Mouse (Mus musculus) hindbrain, embryonic 11.5 days (tissue): ENCODE results near the gene 6030445D17Rik. TPM values are rescaled to one million over a fixed set of nuclear protein-coding genes. Genes with fewer than 3 reads are reported as not detected.

Experiments
- ATAC-seq: fragments of 200-750 bp; cut with Nextera tagmentation; 2 replicates; pipeline ENCODE4 v1.8.0; 2017; ENCODE audit warnings: mild to moderate bottlenecking, moderate TSS enrichment, moderate library complexity; ENCODE audit not compliant: low FRiP score
- DNase-seq: peaks from one replicate; pipeline ENCODE4 v3.0.0-alpha.2; 2015; ENCODE audit warnings: low spot score
- H3K27ac ChIP-seq: fragments of 300-500 bp; sonication (generic); 2 replicates; pipeline ENCODE4 v1.5.1; 2014; ENCODE audit warnings: mild to moderate bottlenecking, low read depth, low read length
- H3K27me3 ChIP-seq: fragments of 300-500 bp; sonication (generic); 2 replicates; pipeline ENCODE4 v1.6.1; 2014; ENCODE audit warnings: mild to moderate bottlenecking, low read length, moderate library complexity, mixed read lengths; ENCODE audit not compliant: control insufficient read depth, insufficient read depth
- H3K36me3 ChIP-seq: fragments of 300-500 bp; sonication (generic); 2 replicates; pipeline ENCODE4 v1.6.1; 2014; ENCODE audit warnings: mild to moderate bottlenecking, low read length, moderate library complexity, mixed read lengths; ENCODE audit not compliant: control insufficient read depth, insufficient read depth
- H3K4me1 ChIP-seq: fragments of 300-500 bp; sonication (generic); replicated peaks from 2 replicates; pipeline ENCODE4 v1.6.1; 2014; ENCODE audit warnings: low read length, mixed read lengths; ENCODE audit not compliant: control insufficient read depth, insufficient read depth
- H3K4me2 ChIP-seq: fragments of 300-500 bp; sonication (generic); replicated peaks from 2 replicates; pipeline ENCODE4 v1.6.1; 2014; ENCODE audit warnings: mild to moderate bottlenecking, low read depth, low read length
- H3K4me3 ChIP-seq: fragments of 300-500 bp; sonication (generic); 2 replicates; pipeline ENCODE4 v1.5.1; 2014; ENCODE audit warnings: low read depth, low read length
- H3K9ac ChIP-seq: fragments of 300-500 bp; sonication (generic); 2 replicates; pipeline ENCODE4 v1.6.1; 2014; ENCODE audit warnings: low read depth, low read length
- H3K9me3 ChIP-seq: fragments of 300-500 bp; sonication (generic); 2 replicates; pipeline ENCODE4 v1.6.1; 2016; ENCODE audit warnings: low read length; ENCODE audit not compliant: control insufficient read depth
- WGBS: fragments of 180-500 bp; shearing (Covaris S2); extraction: QIAGEN DNeasy Blood & Tissue Kit; methylation state at CpG from one replicate; pipeline ENCODE4 v1.1.7; 2014; 5-methylcytosine and 5-hydroxymethylcytosine counted together
- polyA plus RNA-seq: library from polyadenylated mRNA; unstranded; fragments of >200 nt; fragmentation: Nextera tagmentation; extraction: Ambion mirVana; gene quantifications from 2 replicates; pipeline ENCODE4 v1.2.1, GENCODE M21; 2014

6030445D17Rik gene
- polyA plus RNA-seq, 1 experiment from 2014 or later: not detected

- ATAC-seq (no peak), DNase-seq (no peak)
- H3K27ac ChIP-seq: no peak overlapping the region
- H3K4me2 ChIP-seq: no peak overlapping the region
- no peaks in the 10 kb centered on the region; the same call in none of the 2 replicates for H3K4me1 ChIP-seq
- WGBS: 70% methylated on average over 5 of the region's 5 CpGs
- H3K9ac ChIP-seq: no peak overlapping the region
- no peaks in the 10 kb centered on the region for H3K9me3 ChIP-seq
- no peak overlapping the region for H3K4me3 ChIP-seq
- H3K36me3 ChIP-seq: no peaks in the 10 kb centered on the region
- no peaks in the 10 kb centered on the region for H3K27me3 ChIP-seq
Measured at GRCm38 (mm10) chr4:136452792-136453191, 9.3 kb upstream of the 6030445D17Rik start.

GRCm38 (mm10) chr4:136454850-136455260 lies 7.2 kb upstream of the 6030445D17Rik start:
- H3K4me3 ChIP-seq: no peak overlapping the region
- no peaks in the 10 kb centered on the region for H3K27me3 ChIP-seq
- H3K4me1 ChIP-seq: no peaks in the 10 kb centered on the region; the same call in none of the 2 replicates
- no peak for ATAC-seq
- no peaks in the 10 kb centered on the region for H3K36me3 ChIP-seq
- peak; percentile 92 for DNase-seq
- WGBS: 14% methylated on average over 10 of the region's 10 CpGs
- H3K9me3 ChIP-seq: no peaks in the 10 kb centered on the region
- H3K9ac ChIP-seq: no peak overlapping the region
- no peak overlapping the region for H3K4me2 ChIP-seq
- H3K27ac ChIP-seq: no peak overlapping the region

GRCm38 (mm10) chr4:136456516-136457218 lies 5.4 kb upstream of the 6030445D17Rik start:
- Histone ChIP-seq H3K9me3 (no peaks in the 10 kb centered on the region), H3K27me3 (no peaks in the 10 kb centered on the region), H3K4me2 (no peak overlapping the region), H3K36me3 (no peaks in the 10 kb centered on the region), H3K27ac (no peak overlapping the region), H3K9ac (no peak overlapping the region), H3K4me1 (no peaks in the 10 kb centered on the region; the same call in 1 of the 2 replicates), H3K4me3 (no peak overlapping the region)
- ATAC-seq: no peak
- DNase-seq: no peak
- WGBS: 91% methylated on average over 6 of the region's 6 CpGs

GRCm38 (mm10) chr4:136458276-136458675 lies 3.8 kb upstream of the 6030445D17Rik start:
- ATAC-seq (no peak), DNase-seq (no peak)
- H3K9me3 ChIP-seq: no peaks in the 10 kb centered on the region
- no peak overlapping the region for H3K9ac ChIP-seq
- peaks cover 4% of the 10 kb centered on the region; the same call in 1 of the 2 replicates for H3K4me1 ChIP-seq
- WGBS: 85% methylated on average over 7 of the region's 7 CpGs
- H3K27ac ChIP-seq: no peak overlapping the region
- no peaks in the 10 kb centered on the region for H3K36me3 ChIP-seq
- H3K4me3 ChIP-seq: no peak overlapping the region
- H3K4me2 ChIP-seq: no peak overlapping the region
- H3K27me3 ChIP-seq: peaks cover 5% of the 10 kb centered on the region

GRCm38 (mm10) chr4:136459210-136459609 lies 2.8 kb upstream of the 6030445D17Rik start:
- DNase-seq (no peak), ATAC-seq (no peak)
- Histone ChIP-seq H3K9ac (no peak overlapping the region), H3K4me1 (peaks cover 4% of the 10 kb centered on the region; the same call in 1 of the 2 replicates), H3K36me3 (no peaks in the 10 kb centered on the region), H3K4me3 (no peak overlapping the region), H3K27ac (no peak overlapping the region), H3K9me3 (no peaks in the 10 kb centered on the region), H3K27me3 (peaks cover 9% of the 10 kb centered on the region), H3K4me2 (no peak overlapping the region)
- 79% methylated on average over 12 of the region's 12 CpGs for WGBS

- no peak overlapping the region for H3K4me2 ChIP-seq
- H3K4me3 ChIP-seq: no peak overlapping the region
- H3K9me3 ChIP-seq: no peaks in the 10 kb centered on the region
- peaks cover 4% of the 10 kb centered on the region; the same call in 1 of the 2 replicates for H3K4me1 ChIP-seq
- no peaks in the 10 kb centered on the region for H3K36me3 ChIP-seq
- ATAC-seq (no peak), DNase-seq (no peak)
- H3K9ac ChIP-seq: no peak overlapping the region
- 28% methylated on average over 4 of the region's 4 CpGs for WGBS
- H3K27me3 ChIP-seq: peaks cover 9% of the 10 kb centered on the region
- no peak overlapping the region for H3K27ac ChIP-seq
Measured at GRCm38 (mm10) chr4:136461206-136461605, 844 bp upstream of the 6030445D17Rik start.

GRCm38 (mm10) chr4:136461761-136462085 lies 327 bp upstream of the 6030445D17Rik start:
- H3K36me3 ChIP-seq: no peaks in the 10 kb centered on the region
- 15% methylated on average over 6 of the region's 6 CpGs for WGBS
- no peak for DNase-seq
- no peaks in the 10 kb centered on the region for H3K9me3 ChIP-seq
- no peak overlapping the region for H3K27ac ChIP-seq
- H3K4me3 ChIP-seq: peak overlapping the region; percentile 60
- peaks cover 4% of the 10 kb centered on the region; the same call in 1 of the 2 replicates for H3K4me1 ChIP-seq
- H3K4me2 ChIP-seq: peak overlapping the region; percentile 98
- H3K27me3 ChIP-seq: peaks cover 9% of the 10 kb centered on the region
- no peak for ATAC-seq
- H3K9ac ChIP-seq: no peak overlapping the region

GRCm38 (mm10) chr4:136462839-136463178 lies 759 bp downstream of the 6030445D17Rik start:
- no peak for DNase-seq
- H3K4me2 ChIP-seq: peak overlapping the region; percentile 98
- no peaks in the 10 kb centered on the region for H3K9me3 ChIP-seq
- ATAC-seq: peak; percentile 30; the same call in 1 of the 2 replicates
- H3K9ac ChIP-seq: peak overlapping the region; percentile 65
- H3K27ac ChIP-seq: peak overlapping the region; percentile 27; the same call in 1 of the 2 replicates
- H3K36me3 ChIP-seq: no peaks in the 10 kb centered on the region
- peaks cover 9% of the 10 kb centered on the region for H3K27me3 ChIP-seq
- H3K4me3 ChIP-seq: peak overlapping the region; percentile 60
- WGBS: 1% methylated on average over 8 of the region's 8 CpGs
- peaks cover 4% of the 10 kb centered on the region; the same call in 1 of the 2 replicates for H3K4me1 ChIP-seq

GRCm38 (mm10) chr4:136463436-136463835 lies 1.4 kb downstream of the 6030445D17Rik start:
- H3K4me2 ChIP-seq: peak overlapping the region; percentile 98
- 17% methylated on average over 9 of the region's 9 CpGs for WGBS
- DNase-seq: no peak
- H3K27ac ChIP-seq: no peak overlapping the region
- no peak for ATAC-seq
- peak overlapping the region; percentile 60 for H3K4me3 ChIP-seq
- H3K9me3 ChIP-seq: no peaks in the 10 kb centered on the region
- no peaks in the 10 kb centered on the region for H3K36me3 ChIP-seq
- H3K9ac ChIP-seq: no peak overlapping the region
- peaks cover 9% of the 10 kb centered on the region for H3K27me3 ChIP-seq
- H3K4me1 ChIP-seq: peaks cover 4% of the 10 kb centered on the region; the same call in 1 of the 2 replicates
